Mouse (Mus musculus): ENCODE results near the gene Runx1. TPM values are rescaled to one million over a fixed set of nuclear protein-coding genes. Genes with fewer than 3 reads are reported as not detected.

Runx1 gene
- polyA plus RNA-seq, 1 experiment from 2014 or later: 6.4 TPM

- Histone ChIP-seq H3K4me3 (ENCODE audit: low read depth, low read length) (no peak overlapping the region), H3K9me3 (ENCODE audit: control insufficient read depth, low read length) (no peaks in the 10 kb centered on the region), H3K4me1 (replicated peaks; ENCODE audit: control insufficient read depth, insufficient read depth) (peaks cover 3% of the 10 kb centered on the region; the same call in 1 of the 2 replicates), H3K36me3 (ENCODE audit: control insufficient read depth, insufficient read depth, low read length) (no peaks in the 10 kb centered on the region), H3K27ac (replicated peaks) (peak overlapping the region; percentile 81), H3K9ac (ENCODE audit: low read length) (no peak overlapping the region; the same call in 1 of the 2 replicates), H3K27me3 (ENCODE audit: control insufficient read depth, insufficient read depth, low read length) (no peaks in the 10 kb centered on the region), H3K4me2 (replicated peaks; ENCODE audit: low read depth) (no peak overlapping the region)
- peak; percentile 54 for ATAC-seq (ENCODE audit: low FRiP score, low TSS enrichment)
- peak; percentile 57 for DNase-seq (ENCODE audit: low spot score)
- 44% methylated on average over 15 of the region's 15 CpGs for WGBS
- TF ChIP-seq EP300 (optimal IDR thresholded peaks at IDR 0.05): no peak
- TF ChIP-seq CTCF (IDR thresholded peaks at IDR 0.05; ENCODE audit: low read depth): no peak
These were observed 181.1 kb downstream of the Runx1 start for GRCm38 (mm10) chr16:92644718-92645422.

GRCm38 (mm10) chr16:92644315-92644714, 181.6 kb downstream of the Runx1 start:
- H3K9ac ChIP-seq (ENCODE audit: low read length): no peak overlapping the region
- 61% methylated on average over 10 of the region's 10 CpGs for WGBS
- no peak overlapping the region for H3K4me3 ChIP-seq (ENCODE audit: low read depth, low read length)
- TF ChIP-seq EP300 (optimal IDR thresholded peaks at IDR 0.05) (no peak), CTCF (IDR thresholded peaks at IDR 0.05; ENCODE audit: low read depth) (no peak)
- peak overlapping the region; percentile 81 for H3K27ac ChIP-seq (replicated peaks)
- no peak overlapping the region for H3K4me2 ChIP-seq (replicated peaks; ENCODE audit: low read depth)
- peak; percentile 36 for ATAC-seq (ENCODE audit: low FRiP score, low TSS enrichment)
- H3K9me3 ChIP-seq (ENCODE audit: control insufficient read depth, low read length): no peaks in the 10 kb centered on the region
- H3K27me3 ChIP-seq (ENCODE audit: control insufficient read depth, insufficient read depth, low read length): no peaks in the 10 kb centered on the region
- DNase-seq (ENCODE audit: low spot score): no peak
- H3K36me3 ChIP-seq (ENCODE audit: control insufficient read depth, insufficient read depth, low read length): no peaks in the 10 kb centered on the region
- H3K4me1 ChIP-seq (replicated peaks; ENCODE audit: control insufficient read depth, insufficient read depth): peaks cover 3% of the 10 kb centered on the region; the same call in 1 of the 2 replicates

- H3K9me3 ChIP-seq (ENCODE audit: control insufficient read depth, low read length): no peaks in the 10 kb centered on the region
- WGBS: 78% methylated on average over 8 of the region's 8 CpGs
- no peak for ATAC-seq (ENCODE audit: low FRiP score, low TSS enrichment)
- DNase-seq (ENCODE audit: low spot score): no peak
- H3K9ac ChIP-seq (ENCODE audit: low read length): no peak overlapping the region
- TF ChIP-seq CTCF (IDR thresholded peaks at IDR 0.05; ENCODE audit: low read depth): peak; percentile 34; the same call in 1 of the 2 replicates
- no peak for TF ChIP-seq EP300 (optimal IDR thresholded peaks at IDR 0.05)
- H3K27me3 ChIP-seq (ENCODE audit: control insufficient read depth, insufficient read depth, low read length): no peaks in the 10 kb centered on the region
- H3K36me3 ChIP-seq (ENCODE audit: control insufficient read depth, insufficient read depth, low read length): no peaks in the 10 kb centered on the region
- no peak overlapping the region for H3K4me3 ChIP-seq (ENCODE audit: low read depth, low read length)
- no peak overlapping the region for H3K27ac ChIP-seq (replicated peaks)
- H3K4me1 ChIP-seq (replicated peaks; ENCODE audit: control insufficient read depth, insufficient read depth): peaks cover 3% of the 10 kb centered on the region; the same call in 1 of the 2 replicates
- no peak overlapping the region for H3K4me2 ChIP-seq (replicated peaks; ENCODE audit: low read depth)
These were observed 183.7 kb downstream of the Runx1 start for GRCm38 (mm10) chr16:92642283-92642682.

GRCm38 (mm10) chr16:92641053-92641452, 184.9 kb downstream of the Runx1 start:
- H3K36me3 ChIP-seq (ENCODE audit: control insufficient read depth, insufficient read depth, low read length): no peaks in the 10 kb centered on the region
- H3K9ac ChIP-seq (ENCODE audit: low read length): no peak overlapping the region
- WGBS: 50% methylated on average over 6 of the region's 6 CpGs
- TF ChIP-seq CTCF (IDR thresholded peaks at IDR 0.05; ENCODE audit: low read depth): no peak
- TF ChIP-seq EP300 (optimal IDR thresholded peaks at IDR 0.05): no peak
- ATAC-seq (ENCODE audit: low FRiP score, low TSS enrichment) (no peak), DNase-seq (ENCODE audit: low spot score) (no peak)
- no peak overlapping the region for H3K4me3 ChIP-seq (ENCODE audit: low read depth, low read length)
- H3K9me3 ChIP-seq (ENCODE audit: control insufficient read depth, low read length): no peaks in the 10 kb centered on the region
- H3K27me3 ChIP-seq (ENCODE audit: control insufficient read depth, insufficient read depth, low read length): no peaks in the 10 kb centered on the region
- no peak overlapping the region for H3K4me2 ChIP-seq (replicated peaks; ENCODE audit: low read depth)
- H3K4me1 ChIP-seq (replicated peaks; ENCODE audit: control insufficient read depth, insufficient read depth): peaks cover 3% of the 10 kb centered on the region; the same call in 1 of the 2 replicates
- no peak overlapping the region for H3K27ac ChIP-seq (replicated peaks)

DNA sequence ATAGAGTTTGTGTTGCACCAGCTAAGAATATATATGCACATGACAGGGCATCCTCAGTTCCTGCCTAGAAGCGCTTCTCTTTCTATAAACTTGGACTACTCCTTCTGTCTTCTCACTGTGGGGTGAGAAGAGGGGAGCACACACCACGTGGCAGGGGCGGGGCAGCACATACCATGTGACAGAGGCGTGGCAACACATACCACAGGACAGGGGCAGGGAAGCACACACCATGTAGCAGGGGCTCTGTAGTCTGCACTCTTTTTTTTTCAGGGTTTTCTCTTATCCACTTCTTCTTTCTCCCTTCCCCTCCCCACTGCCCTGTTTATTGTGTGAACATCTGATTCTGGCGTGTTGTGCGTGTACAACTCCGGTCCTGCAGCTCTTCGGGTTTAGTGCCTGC, 186.9 kb downstream of the Runx1 start:
- H3K27me3 ChIP-seq (ENCODE audit: control insufficient read depth, insufficient read depth, low read length): no peaks in the 10 kb centered on the region
- no peak overlapping the region for H3K4me2 ChIP-seq (replicated peaks; ENCODE audit: low read depth)
- no peak overlapping the region for H3K4me3 ChIP-seq (ENCODE audit: low read depth, low read length)
- H3K9ac ChIP-seq (ENCODE audit: low read length): no peak overlapping the region
- no peaks in the 10 kb centered on the region for H3K4me1 ChIP-seq (replicated peaks; ENCODE audit: control insufficient read depth, insufficient read depth)
- H3K27ac ChIP-seq (replicated peaks): no peak overlapping the region
- TF ChIP-seq EP300 (optimal IDR thresholded peaks at IDR 0.05) (no peak), CTCF (IDR thresholded peaks at IDR 0.05; ENCODE audit: low read depth) (no peak)
- H3K9me3 ChIP-seq (ENCODE audit: control insufficient read depth, low read length): no peaks in the 10 kb centered on the region
- H3K36me3 ChIP-seq (ENCODE audit: control insufficient read depth, insufficient read depth, low read length): no peaks in the 10 kb centered on the region
- WGBS: 52% methylated on average over 8 of the region's 8 CpGs
- peak; percentile 63 for DNase-seq (ENCODE audit: low spot score)
- peak; percentile 65; the same call in 1 of the 2 replicates for ATAC-seq (ENCODE audit: low FRiP score, low TSS enrichment)

DNA sequence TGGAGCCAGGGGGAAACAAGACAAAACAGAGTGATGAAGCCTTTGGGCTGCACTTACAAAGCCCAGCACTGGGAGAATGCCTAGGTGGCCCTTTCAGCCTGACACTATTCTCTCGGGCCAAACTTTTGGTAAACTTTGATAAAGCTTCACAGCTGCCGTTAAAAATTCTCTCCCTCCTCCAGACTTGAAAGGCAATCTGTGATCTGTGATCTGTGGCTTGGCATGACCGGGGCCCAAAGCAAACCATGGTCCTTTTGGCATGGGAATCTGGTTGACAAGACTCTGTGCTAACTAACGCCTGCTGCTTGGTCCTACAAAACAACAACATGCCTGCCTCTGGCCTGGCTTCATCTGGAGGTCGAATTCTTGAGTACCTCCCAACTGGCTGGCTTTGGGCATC, 188.9 kb downstream of the Runx1 start:
- DNase-seq (ENCODE audit: low spot score): no peak
- no peak overlapping the region for H3K9ac ChIP-seq (ENCODE audit: low read length)
- no peaks in the 10 kb centered on the region for H3K36me3 ChIP-seq (ENCODE audit: control insufficient read depth, insufficient read depth, low read length)
- TF ChIP-seq CTCF (IDR thresholded peaks at IDR 0.05; ENCODE audit: low read depth) (no peak), EP300 (optimal IDR thresholded peaks at IDR 0.05) (no peak)
- ATAC-seq (ENCODE audit: low FRiP score, low TSS enrichment): no peak
- peak overlapping the region; percentile 40; the same call in 1 of the 2 replicates for H3K27ac ChIP-seq (replicated peaks)
- H3K27me3 ChIP-seq (ENCODE audit: control insufficient read depth, insufficient read depth, low read length): no peaks in the 10 kb centered on the region
- H3K4me3 ChIP-seq (ENCODE audit: low read depth, low read length): no peak overlapping the region
- H3K4me1 ChIP-seq (replicated peaks; ENCODE audit: control insufficient read depth, insufficient read depth): no peaks in the 10 kb centered on the region
- H3K4me2 ChIP-seq (replicated peaks; ENCODE audit: low read depth): no peak overlapping the region
- no peaks in the 10 kb centered on the region for H3K9me3 ChIP-seq (ENCODE audit: control insufficient read depth, low read length)
- WGBS: 35% methylated on average over 5 of the region's 5 CpGs

Data from stomach, postnatal 0 days (tissue).